Mouse (Mus musculus): ENCODE measurements around the gene Rbm20. TPM values are rescaled to one million over a fixed set of nuclear protein-coding genes. Genes with fewer than 3 reads are reported as not detected.

The Rbm20 gene
- polyA plus RNA-seq, 1 experiment = not detected

GRCm38 (mm10) chr19:53729919-53730318 is 52.8 kb downstream of the Rbm20 start:
- Histone ChIP-seq H3K4me1 (ENCODE audit: control insufficient read depth, insufficient read depth, low read length) (peaks cover 5% of the 10 kb centered on the region), H3K27ac (ENCODE audit: insufficient read depth, low read depth, low read length) (no peak overlapping the region), H3K4me3 (ENCODE audit: insufficient read depth, low read length) (no peak overlapping the region)
- no peak for TF ChIP-seq POLR2A (IDR thresholded peaks at IDR 0.05; ENCODE audit: borderline replicate concordance, low read depth, low read length)
- no peak for TF ChIP-seq CTCF (IDR thresholded peaks at IDR 0.05; ENCODE audit: low read depth, low read length)

DNA sequence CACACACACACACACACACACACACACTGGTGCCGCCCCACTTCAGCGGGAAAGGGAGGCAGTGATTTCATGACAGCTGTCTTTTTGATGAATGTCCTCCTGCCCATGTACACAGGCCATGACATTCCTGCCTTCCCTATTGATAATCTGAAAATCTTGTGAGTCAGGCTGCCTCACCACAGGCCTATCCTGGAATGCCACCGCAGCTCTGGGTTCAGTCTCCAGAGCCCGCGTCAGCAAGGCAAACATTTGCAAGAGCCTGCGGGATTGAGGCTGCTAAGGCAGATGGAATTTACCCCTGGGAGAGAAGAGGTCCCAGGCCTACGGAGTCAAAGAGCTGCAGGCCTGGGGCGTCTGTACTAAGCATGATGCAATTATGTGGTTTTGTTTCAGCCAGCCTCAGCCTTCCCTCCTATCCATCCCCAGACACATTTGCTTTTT is 54.7 kb downstream of the Rbm20 start:
- Histone ChIP-seq H3K4me3 (ENCODE audit: insufficient read depth, low read length) (no peak overlapping the region), H3K4me1 (ENCODE audit: control insufficient read depth, insufficient read depth, low read length) (peaks cover 5% of the 10 kb centered on the region), H3K27ac (ENCODE audit: insufficient read depth, low read depth, low read length) (no peak overlapping the region)
- TF ChIP-seq POLR2A (IDR thresholded peaks at IDR 0.05; ENCODE audit: borderline replicate concordance, low read depth, low read length) = no peak
- TF ChIP-seq CTCF (IDR thresholded peaks at IDR 0.05; ENCODE audit: low read depth, low read length) = no peak

DNA sequence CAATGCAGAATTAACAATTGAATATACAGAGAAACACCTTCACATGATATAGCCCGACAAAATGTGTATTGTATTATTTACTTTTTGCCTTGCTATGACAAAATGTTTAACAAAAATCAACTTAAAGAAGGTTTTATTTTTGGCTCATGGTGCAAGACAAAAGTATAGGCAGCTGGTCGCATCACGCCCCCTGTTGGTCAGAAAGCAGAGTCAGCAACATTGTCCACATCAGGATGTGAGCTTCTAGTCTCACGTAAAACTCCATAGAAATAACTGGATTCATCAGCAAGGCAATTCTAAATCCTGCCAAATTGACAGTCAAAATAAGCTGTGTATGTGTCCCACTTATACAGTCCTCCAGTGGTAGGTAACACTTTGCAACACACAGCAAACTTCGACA is 57.7 kb downstream of the Rbm20 start:
- Histone ChIP-seq H3K4me3 (ENCODE audit: insufficient read depth, low read length) (no peak overlapping the region), H3K27ac (ENCODE audit: insufficient read depth, low read depth, low read length) (no peak overlapping the region), H3K4me1 (ENCODE audit: control insufficient read depth, insufficient read depth, low read length) (peaks cover 5% of the 10 kb centered on the region)
- no peak; the same call in 1 of the 2 replicates for TF ChIP-seq CTCF (IDR thresholded peaks at IDR 0.05; ENCODE audit: low read depth, low read length)
- no peak for TF ChIP-seq POLR2A (IDR thresholded peaks at IDR 0.05; ENCODE audit: borderline replicate concordance, low read depth, low read length)

GRCm38 (mm10) chr19:53738701-53739131 is 61.6 kb downstream of the Rbm20 start:
- no peak overlapping the region for H3K4me3 ChIP-seq (ENCODE audit: insufficient read depth, low read length)
- H3K4me1 ChIP-seq (ENCODE audit: control insufficient read depth, insufficient read depth, low read length) = no peaks in the 10 kb centered on the region
- H3K27ac ChIP-seq (ENCODE audit: insufficient read depth, low read depth, low read length) = no peak overlapping the region
- TF ChIP-seq CTCF (IDR thresholded peaks at IDR 0.05; ENCODE audit: low read depth, low read length) (no peak), POLR2A (IDR thresholded peaks at IDR 0.05; ENCODE audit: borderline replicate concordance, low read depth, low read length) (no peak)

- TF ChIP-seq CTCF (IDR thresholded peaks at IDR 0.05; ENCODE audit: low read depth, low read length) (no peak), POLR2A (IDR thresholded peaks at IDR 0.05; ENCODE audit: borderline replicate concordance, low read depth, low read length) (no peak)
- H3K4me3 ChIP-seq (ENCODE audit: insufficient read depth, low read length) = no peak overlapping the region
- H3K27ac ChIP-seq (ENCODE audit: insufficient read depth, low read depth, low read length) = no peak overlapping the region
- H3K4me1 ChIP-seq (ENCODE audit: control insufficient read depth, insufficient read depth, low read length) = no peaks in the 10 kb centered on the region
These were observed 62.6 kb downstream of the Rbm20 start for GRCm38 (mm10) chr19:53739570-53740266.

DNA sequence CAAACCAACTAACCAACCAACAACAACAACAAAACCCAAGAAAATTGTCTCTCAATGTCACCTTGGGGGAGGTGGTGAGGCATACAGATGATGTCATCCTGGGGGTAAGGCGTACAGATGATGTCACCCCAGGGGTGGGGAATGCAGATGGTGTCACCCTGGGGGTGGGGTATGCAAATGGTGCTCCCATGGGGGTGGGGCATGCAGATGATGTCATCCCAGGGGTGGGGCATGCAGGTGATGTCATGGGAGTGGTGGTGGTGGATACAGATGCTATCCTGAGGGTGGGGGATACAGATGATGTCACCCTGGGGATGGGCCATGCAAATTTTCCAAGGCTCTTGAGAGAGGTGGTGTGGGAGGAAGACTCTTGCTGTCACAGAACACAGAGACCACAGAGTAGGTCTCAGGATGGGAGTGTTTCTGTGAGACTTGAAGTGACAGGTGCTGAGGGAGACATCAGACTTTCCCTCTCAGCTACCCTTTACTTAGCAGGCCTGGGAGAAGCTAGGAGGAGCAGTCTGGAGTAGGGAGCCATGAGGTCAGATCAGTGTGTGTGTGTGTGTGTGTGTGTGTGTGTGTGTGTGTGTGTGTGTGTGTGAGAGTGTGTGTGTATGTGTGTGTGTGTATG is 63.8 kb downstream of the Rbm20 start:
- TF ChIP-seq POLR2A (IDR thresholded peaks at IDR 0.05; ENCODE audit: borderline replicate concordance, low read depth, low read length) (no peak), CTCF (IDR thresholded peaks at IDR 0.05; ENCODE audit: low read depth, low read length) (no peak)
- H3K4me1 ChIP-seq (ENCODE audit: control insufficient read depth, insufficient read depth, low read length) = no peaks in the 10 kb centered on the region
- H3K27ac ChIP-seq (ENCODE audit: insufficient read depth, low read depth, low read length) = no peak overlapping the region
- H3K4me3 ChIP-seq (ENCODE audit: insufficient read depth, low read length) = no peak overlapping the region

DNA sequence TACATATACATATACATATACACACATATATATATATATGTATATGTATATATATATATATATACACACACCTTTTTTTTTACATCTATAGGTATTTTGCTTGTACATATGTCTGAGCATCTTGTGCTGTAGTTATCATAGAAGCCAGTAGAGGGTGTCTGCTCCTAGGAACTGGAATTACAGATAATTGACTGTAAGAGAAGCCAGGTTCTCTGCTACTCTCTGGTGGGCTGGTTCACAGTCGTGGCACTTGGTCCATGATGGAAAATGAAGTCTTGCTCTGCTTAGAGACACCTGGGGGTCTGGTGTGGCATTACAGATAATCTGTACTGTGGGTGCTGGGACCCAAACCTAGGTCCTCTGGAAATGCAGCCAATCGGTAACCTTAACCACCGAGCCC is 64.8 kb downstream of the Rbm20 start:
- Histone ChIP-seq H3K4me3 (ENCODE audit: insufficient read depth, low read length) (no peak overlapping the region), H3K27ac (ENCODE audit: insufficient read depth, low read depth, low read length) (no peak overlapping the region), H3K4me1 (ENCODE audit: control insufficient read depth, insufficient read depth, low read length) (no peaks in the 10 kb centered on the region)
- no peak for TF ChIP-seq CTCF (IDR thresholded peaks at IDR 0.05; ENCODE audit: low read depth, low read length)
- no peak for TF ChIP-seq POLR2A (IDR thresholded peaks at IDR 0.05; ENCODE audit: borderline replicate concordance, low read depth, low read length)

GRCm38 (mm10) chr19:53745354-53745753 is 68.2 kb downstream of the Rbm20 start:
- TF ChIP-seq POLR2A (IDR thresholded peaks at IDR 0.05; ENCODE audit: borderline replicate concordance, low read depth, low read length) (no peak), CTCF (IDR thresholded peaks at IDR 0.05; ENCODE audit: low read depth, low read length) (no peak)
- no peak overlapping the region for H3K27ac ChIP-seq (ENCODE audit: insufficient read depth, low read depth, low read length)
- H3K4me1 ChIP-seq (ENCODE audit: control insufficient read depth, insufficient read depth, low read length) = no peaks in the 10 kb centered on the region
- no peak overlapping the region for H3K4me3 ChIP-seq (ENCODE audit: insufficient read depth, low read length)

DNA sequence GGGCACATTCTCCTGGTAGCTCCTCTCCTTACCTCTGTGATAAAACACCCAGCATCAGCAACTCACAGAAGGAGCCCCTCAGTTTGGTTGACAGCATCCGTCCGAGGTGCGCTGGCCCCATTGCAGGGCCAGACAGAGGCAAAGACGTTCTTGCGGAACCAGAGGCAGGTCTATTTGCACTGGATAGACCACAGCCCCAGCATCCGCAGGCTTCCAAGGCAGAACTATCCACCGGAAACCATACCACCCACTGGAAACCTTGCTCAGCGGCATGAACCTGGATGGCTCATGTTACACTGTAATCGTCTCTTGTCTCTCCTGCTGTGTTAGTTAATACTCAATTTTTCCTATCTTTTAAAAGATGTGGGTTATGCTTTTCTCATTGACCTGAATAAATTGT is 69.0 kb downstream of the Rbm20 start:
- H3K4me3 ChIP-seq (ENCODE audit: insufficient read depth, low read length) = no peak overlapping the region
- no peak overlapping the region for H3K27ac ChIP-seq (ENCODE audit: insufficient read depth, low read depth, low read length)
- TF ChIP-seq POLR2A (IDR thresholded peaks at IDR 0.05; ENCODE audit: borderline replicate concordance, low read depth, low read length) (no peak), CTCF (IDR thresholded peaks at IDR 0.05; ENCODE audit: low read depth, low read length) (no peak)
- no peaks in the 10 kb centered on the region for H3K4me1 ChIP-seq (ENCODE audit: control insufficient read depth, insufficient read depth, low read length)

DNA sequence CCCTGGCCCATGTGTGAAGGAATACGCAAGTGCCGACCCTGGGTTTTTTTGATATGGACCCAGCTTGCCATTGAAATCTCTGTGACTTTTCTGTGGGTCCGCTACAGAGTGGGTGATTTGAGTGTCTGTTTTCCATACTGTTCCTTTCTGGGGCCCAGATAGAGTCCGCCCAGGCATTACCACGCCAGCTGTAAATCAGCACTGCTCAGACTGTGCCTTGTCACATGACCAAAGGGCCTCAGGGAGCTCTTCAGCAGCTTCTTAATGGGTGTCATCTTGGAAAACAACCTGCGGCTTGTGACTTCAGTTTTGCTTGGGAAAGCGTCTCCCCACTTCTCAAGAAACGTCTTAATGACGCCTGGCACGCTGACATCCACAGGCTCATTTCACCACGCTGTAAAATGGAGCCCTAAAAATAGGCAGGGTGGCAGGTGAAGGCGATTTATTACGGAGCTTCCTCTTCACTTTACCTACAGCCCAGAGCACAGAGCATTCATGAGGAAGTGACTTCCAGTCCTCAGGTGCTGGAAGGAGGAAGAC is 71.2 kb downstream of the Rbm20 start:
- no peaks in the 10 kb centered on the region for H3K4me1 ChIP-seq (ENCODE audit: control insufficient read depth, insufficient read depth, low read length)
- no peak overlapping the region for H3K4me3 ChIP-seq (ENCODE audit: insufficient read depth, low read length)
- no peak overlapping the region for H3K27ac ChIP-seq (ENCODE audit: insufficient read depth, low read depth, low read length)
- TF ChIP-seq POLR2A (IDR thresholded peaks at IDR 0.05; ENCODE audit: borderline replicate concordance, low read depth, low read length) (no peak), CTCF (IDR thresholded peaks at IDR 0.05; ENCODE audit: low read depth, low read length) (no peak)

Measured in bone marrow macrophage, adult 2 months (primary cell).